Mouse (Mus musculus) erythroblast, embryonic 14.5 days (primary cell): ENCODE data around the gene Katna1. TPM values are rescaled to one million over a fixed set of nuclear protein-coding genes. Genes with fewer than 3 reads are reported as not detected.

Source experiments
- H3K27me3 ChIP-seq: 2 replicates; pipeline ENCODE4 v1.6.1; 2012; ENCODE audit warnings: inconsistent platforms; ENCODE audit not compliant: control insufficient read depth
- H3K36me3 ChIP-seq: 2 replicates; pipeline ENCODE4 v1.6.1; 2012; ENCODE audit warnings: mild to moderate bottlenecking, inconsistent platforms; ENCODE audit not compliant: control insufficient read depth
- H3K4me1 ChIP-seq: 2 replicates; pipeline ENCODE4 v1.6.1; 2012; ENCODE audit warnings: inconsistent platforms; ENCODE audit not compliant: control insufficient read depth
- H3K4me3 ChIP-seq: replicated peaks from 2 replicates; pipeline ENCODE3; 2012; ENCODE audit warnings: moderate library complexity, mild to moderate bottlenecking, inconsistent platforms
- H3K9me3 ChIP-seq: 2 replicates; pipeline ENCODE4 v1.6.1; 2012; ENCODE audit warnings: low read length, inconsistent platforms, mixed read lengths; ENCODE audit not compliant: control insufficient read depth
- GATA1 ChIP-seq: IDR thresholded peaks from 2 replicates; pipeline ENCODE4 v1.6.1; 2012; ENCODE audit warnings: low read length, inconsistent platforms, mixed read lengths
- TAL1 ChIP-seq: IDR thresholded peaks from 3 replicates; pipeline ENCODE4 v1.6.1; 2012; ENCODE audit warnings: low read length, inconsistent platforms, mixed read lengths
- polyA plus RNA-seq: library from polyadenylated mRNA; stranded (reverse); fragments of >175 nt; gene quantifications from 2 replicates; pipeline ENCODE4 v1.2.3, GENCODE M21; 2012

The Katna1 gene
- polyA plus RNA-seq, 1 experiment = 0.23 TPM

- H3K4me1 ChIP-seq = no peaks in the 10 kb centered on the region
- TF ChIP-seq GATA1 = no peak
- TF ChIP-seq TAL1 = no peak
- H3K36me3 ChIP-seq = peaks cover 89% of the 10 kb centered on the region
- no peaks in the 10 kb centered on the region for H3K9me3 ChIP-seq
- no peaks in the 10 kb centered on the region for H3K27me3 ChIP-seq
- H3K4me3 ChIP-seq = no peak overlapping the region
Observed at GRCm38 (mm10) chr10:7772769-7773168, 47.0 kb downstream of the Katna1 start.

GRCm38 (mm10) chr10:7775421-7775820 is 49.6 kb downstream of the Katna1 start:
- TF ChIP-seq TAL1 (no peak), GATA1 (no peak)
- peaks cover 16% of the 10 kb centered on the region for H3K4me1 ChIP-seq
- no peaks in the 10 kb centered on the region for H3K27me3 ChIP-seq
- H3K36me3 ChIP-seq = peaks cover 77% of the 10 kb centered on the region
- no peak overlapping the region for H3K4me3 ChIP-seq
- H3K9me3 ChIP-seq = no peaks in the 10 kb centered on the region

- Histone ChIP-seq H3K4me3 (no peak overlapping the region), H3K9me3 (no peaks in the 10 kb centered on the region), H3K36me3 (peaks cover 48% of the 10 kb centered on the region), H3K27me3 (no peaks in the 10 kb centered on the region), H3K4me1 (peaks cover 31% of the 10 kb centered on the region)
- TF ChIP-seq GATA1 (no peak), TAL1 (no peak)
Observed at GRCm38 (mm10) chr10:7778361-7778760, 52.6 kb downstream of the Katna1 start.

GRCm38 (mm10) chr10:7779751-7780237 is 54.0 kb downstream of the Katna1 start:
- no peaks in the 10 kb centered on the region for H3K27me3 ChIP-seq
- peak overlapping the region; percentile 97 for H3K4me3 ChIP-seq
- H3K9me3 ChIP-seq = no peaks in the 10 kb centered on the region
- H3K36me3 ChIP-seq = peaks cover 36% of the 10 kb centered on the region
- H3K4me1 ChIP-seq = peaks cover 42% of the 10 kb centered on the region
- TF ChIP-seq TAL1 (no peak), GATA1 (no peak)

GRCm38 (mm10) chr10:7780238-7781176 is 54.7 kb downstream of the Katna1 start:
- TF ChIP-seq GATA1 = no peak
- no peak for TF ChIP-seq TAL1
- no peaks in the 10 kb centered on the region for H3K9me3 ChIP-seq
- H3K36me3 ChIP-seq = peaks cover 30% of the 10 kb centered on the region
- H3K27me3 ChIP-seq = no peaks in the 10 kb centered on the region
- H3K4me3 ChIP-seq = peak overlapping the region; percentile 97
- H3K4me1 ChIP-seq = peaks cover 46% of the 10 kb centered on the region

GRCm38 (mm10) chr10:7781214-7781613 is 55.4 kb downstream of the Katna1 start:
- H3K36me3 ChIP-seq = peaks cover 23% of the 10 kb centered on the region
- peak overlapping the region; percentile 97 for H3K4me3 ChIP-seq
- H3K4me1 ChIP-seq = peaks cover 48% of the 10 kb centered on the region

GRCm38 (mm10) chr10:7787319-7787718 is 61.5 kb downstream of the Katna1 start:
- H3K36me3 ChIP-seq = peaks cover 19% of the 10 kb centered on the region
- peaks cover 33% of the 10 kb centered on the region for H3K4me1 ChIP-seq
- H3K4me3 ChIP-seq = no peak overlapping the region
- TF ChIP-seq TAL1 (no peak), GATA1 (no peak)
- no peaks in the 10 kb centered on the region for H3K9me3 ChIP-seq
- no peaks in the 10 kb centered on the region for H3K27me3 ChIP-seq

More at GRCm38 (mm10) chr10:7781214-7781613, 55.4 kb downstream of the Katna1 start:
- TF ChIP-seq TAL1 (no peak), GATA1 (no peak)
- Histone ChIP-seq H3K9me3 (no peaks in the 10 kb centered on the region), H3K27me3 (no peaks in the 10 kb centered on the region)

- no peaks in the 10 kb centered on the region for H3K27me3 ChIP-seq
- no peak for TF ChIP-seq TAL1
- no peak; the same call in 1 of the 2 replicates for TF ChIP-seq GATA1
- peaks cover 49% of the 10 kb centered on the region for H3K36me3 ChIP-seq
- H3K9me3 ChIP-seq = no peaks in the 10 kb centered on the region
- H3K4me3 ChIP-seq = peak overlapping the region; percentile 97
- peaks cover 27% of the 10 kb centered on the region for H3K4me1 ChIP-seq
Observed at GRCm38 (mm10) chr10:7792254-7792750, 66.5 kb downstream of the Katna1 start.

GRCm38 (mm10) chr10:7792751-7793385 is 67.1 kb downstream of the Katna1 start, which contains the start of the genes Ginm1 and Ppil4:
Gene Ginm1 (minus strand): TSS chr10:7792824.
Gene Ppil4 (plus strand): TSS chr10:7792891.
- H3K36me3 ChIP-seq = peaks cover 55% of the 10 kb centered on the region
- TF ChIP-seq TAL1 = no peak
- 0 out of 2 replicates have a peak, but pooled peaks have one; percentile 51 for TF ChIP-seq GATA1
- no peaks in the 10 kb centered on the region for H3K27me3 ChIP-seq

More at GRCm38 (mm10) chr10:7792751-7793385, 67.1 kb downstream of the Katna1 start, which contains the start of the genes Ginm1 and Ppil4:
- Histone ChIP-seq H3K4me1 (peaks cover 27% of the 10 kb centered on the region), H3K4me3 (peak within 1 kb of the TSS; percentile 97), H3K9me3 (no peaks in the 10 kb centered on the region)
